Mouse (Mus musculus): Measurements from ENCODE around the gene Pde4dip.
A peak's percentile ranks its signal among the peaks of the same experiment; 100 is the strongest.

Gene Pde4dip

DNA sequence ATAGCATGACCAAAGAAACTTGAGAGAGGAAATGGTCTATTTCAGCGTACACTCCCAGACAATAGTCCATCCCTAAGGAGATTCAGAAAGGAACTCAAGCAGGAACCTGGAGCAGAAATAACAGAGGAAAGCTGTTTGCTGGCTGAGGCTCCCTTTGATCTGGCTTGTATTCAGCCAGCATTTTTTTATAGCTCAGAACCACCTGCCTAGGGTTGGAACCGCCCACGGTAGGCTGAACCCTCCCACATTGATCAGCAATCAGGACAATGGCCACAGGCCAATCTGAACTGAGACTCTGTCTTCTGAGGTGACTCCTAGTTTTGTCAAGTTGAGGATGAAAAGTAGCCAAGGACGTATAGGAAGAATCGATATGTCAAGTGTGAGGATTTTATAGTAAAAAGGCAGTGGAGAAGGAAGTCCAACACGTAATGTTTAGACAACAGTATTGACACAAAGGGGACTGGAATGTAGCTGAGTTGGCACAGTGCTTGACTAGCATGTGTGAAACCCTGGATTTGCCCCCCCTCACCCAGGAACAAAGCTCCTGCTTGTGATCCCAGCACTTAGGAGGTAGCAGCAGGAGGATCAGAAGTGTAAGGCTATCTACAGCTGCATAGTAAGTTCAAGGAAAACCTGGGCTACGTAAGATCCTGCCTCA is 44.2 kb downstream of the Pde4dip start:
- no peak for DNase-seq (ENCODE audit: low spot score)

DNA sequence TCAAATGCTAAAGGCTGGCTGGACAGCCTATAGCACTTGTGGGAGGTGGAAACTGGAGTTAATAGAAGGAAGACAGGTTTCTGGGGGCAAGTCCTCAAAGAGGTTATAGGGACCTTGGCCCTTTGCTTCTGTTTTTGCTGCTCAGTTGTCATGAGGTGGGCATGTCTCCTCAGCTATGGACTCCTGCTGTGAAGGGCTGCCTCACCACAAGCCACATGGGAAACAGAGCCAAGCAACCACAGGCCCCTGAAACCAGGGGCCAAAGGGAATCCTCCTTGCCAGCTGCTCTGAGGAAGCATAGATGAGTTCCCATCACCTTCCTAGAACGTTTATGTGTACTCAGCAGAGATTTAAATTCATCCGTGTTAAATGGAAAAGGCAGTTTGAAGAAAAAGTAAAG is 45.9 kb downstream of the Pde4dip start:
- no peak for DNase-seq (ENCODE audit: low spot score)

DNA sequence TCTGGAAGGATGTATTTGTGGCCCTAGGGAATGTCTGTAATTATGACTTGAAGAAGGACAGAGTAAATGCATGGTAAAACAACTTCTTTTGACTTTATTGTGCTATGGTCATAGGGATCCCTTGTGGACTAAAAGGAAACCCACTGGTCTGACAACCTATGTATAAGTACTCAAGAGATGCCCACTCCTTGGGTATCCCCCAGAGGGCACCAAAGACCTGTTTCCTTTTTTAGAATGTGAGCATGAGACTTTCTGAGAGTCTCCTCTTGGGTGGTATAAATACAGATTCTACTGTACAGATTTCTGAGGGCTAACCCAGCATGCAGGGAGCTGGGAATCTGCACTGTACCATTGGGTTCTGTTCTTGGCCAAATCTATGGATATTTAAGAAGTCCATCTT is 48.1 kb downstream of the Pde4dip start:
- no peak for DNase-seq (ENCODE audit: low spot score)

DNA sequence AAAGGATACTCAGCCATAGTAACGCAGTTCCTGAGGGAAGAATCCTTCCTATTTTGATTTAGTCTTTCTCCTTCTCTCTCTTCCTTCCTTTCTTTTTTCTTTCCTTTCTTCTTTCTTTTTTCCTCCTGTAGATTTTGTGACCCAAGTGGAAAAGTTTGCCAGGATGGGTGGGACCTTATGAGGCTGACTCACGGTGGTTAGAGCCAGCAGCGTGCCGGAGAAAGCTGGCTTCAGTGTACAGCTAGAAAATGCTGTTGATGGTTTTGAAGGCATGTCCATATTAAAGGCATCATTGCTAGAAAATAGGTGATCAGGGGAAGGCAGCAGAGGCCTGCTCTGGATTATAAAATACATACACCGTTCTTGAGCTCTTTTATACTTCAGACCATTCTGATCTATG is 52.6 kb downstream of the Pde4dip start:
- no peak for DNase-seq (ENCODE audit: low spot score)

DNA sequence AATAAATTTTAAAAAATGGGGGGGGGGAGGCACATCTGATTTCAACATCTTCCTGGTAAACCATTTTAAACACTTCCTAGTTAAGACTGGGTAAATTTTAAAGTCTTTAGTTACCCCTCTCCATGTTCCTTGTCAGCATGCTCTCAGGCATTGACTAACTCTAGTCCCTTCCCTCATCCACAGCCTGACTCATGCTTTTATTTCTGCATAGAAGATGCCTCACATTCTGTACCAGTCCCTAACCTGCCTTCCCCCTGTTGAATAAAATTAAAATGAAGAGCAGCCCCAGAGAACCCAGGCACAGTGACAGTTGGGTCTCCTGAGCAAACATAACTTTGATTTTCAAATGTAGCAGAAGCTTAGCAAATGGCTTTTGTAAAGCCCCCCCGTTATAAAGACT is 53.9 kb downstream of the Pde4dip start:
- no peak for DNase-seq (ENCODE audit: low spot score)

DNA sequence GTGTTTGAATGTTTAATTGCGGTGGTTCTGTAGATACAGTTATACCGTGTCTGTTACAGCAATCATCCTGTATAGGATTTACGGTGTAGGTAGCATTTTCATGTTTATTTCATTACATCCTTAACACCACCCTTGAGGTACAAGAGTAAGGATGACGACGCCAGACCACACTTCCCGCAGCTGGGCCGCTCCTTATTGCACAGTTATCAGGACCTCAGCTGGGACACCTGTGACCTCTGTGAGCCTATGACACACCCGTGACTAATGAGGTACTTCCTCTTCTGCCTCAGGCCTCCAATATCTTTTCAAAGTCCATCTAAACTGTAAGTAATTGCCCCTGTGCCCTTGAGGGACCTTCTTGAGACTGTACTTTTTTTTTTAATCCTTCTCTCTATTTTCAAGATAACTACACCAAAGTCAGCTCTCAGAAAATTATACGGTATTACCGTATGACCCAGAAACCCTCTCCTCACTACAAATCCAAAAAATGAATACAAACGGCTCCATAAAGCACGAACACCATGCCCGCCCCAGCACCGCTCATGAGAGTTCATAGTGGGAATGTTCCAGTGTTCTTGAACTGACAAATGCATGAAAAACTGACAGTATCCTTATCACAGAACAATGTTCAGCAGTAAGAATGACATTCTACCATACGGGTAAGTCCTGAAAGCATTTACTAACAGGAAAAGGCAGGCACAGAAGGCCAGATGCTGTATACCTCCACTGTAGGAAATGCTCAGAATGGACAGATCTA is 56.8 kb downstream of the Pde4dip start:
- DNase-seq (ENCODE audit: low spot score): no peak

DNA sequence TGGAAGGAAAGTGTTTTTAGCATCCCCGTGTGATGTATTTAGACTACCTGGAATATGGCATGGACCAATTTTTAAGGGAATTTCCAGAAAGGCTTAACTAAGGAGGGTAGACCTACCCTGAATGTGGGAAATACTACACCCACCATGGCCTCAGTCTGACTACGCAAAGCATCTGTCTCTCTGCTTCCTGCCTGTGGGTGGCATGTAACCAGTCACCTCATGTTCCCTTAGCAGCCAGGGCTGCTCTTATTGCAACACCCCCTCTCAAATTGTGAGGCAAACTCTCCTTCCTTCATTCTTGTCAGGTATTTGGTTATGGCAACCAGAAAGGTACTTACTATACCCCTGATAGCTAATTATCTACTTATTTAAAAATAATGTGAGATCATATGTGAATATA is 57.9 kb downstream of the Pde4dip start:
- no peak for DNase-seq (ENCODE audit: low spot score)

DNA sequence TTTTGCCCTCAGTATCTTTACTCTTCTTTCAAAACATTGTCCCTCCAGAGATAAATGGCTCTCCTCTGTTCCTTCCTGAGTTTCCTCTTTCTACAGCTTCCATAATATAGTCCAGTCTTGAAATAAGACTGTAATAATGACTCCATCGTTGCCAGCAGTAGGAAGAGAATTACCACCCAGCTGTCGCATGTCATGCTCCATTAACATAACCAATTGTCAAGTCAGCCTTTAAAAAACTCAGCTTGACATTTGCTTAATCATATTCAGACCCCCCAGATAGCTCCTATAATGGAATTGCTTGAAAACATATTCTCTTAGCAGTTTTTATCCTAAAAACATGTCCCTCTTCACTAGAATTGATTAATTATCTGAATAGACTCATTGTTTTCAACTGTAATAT is 58.4 kb downstream of the Pde4dip start:
- no peak for DNase-seq (ENCODE audit: low spot score)

DNA sequence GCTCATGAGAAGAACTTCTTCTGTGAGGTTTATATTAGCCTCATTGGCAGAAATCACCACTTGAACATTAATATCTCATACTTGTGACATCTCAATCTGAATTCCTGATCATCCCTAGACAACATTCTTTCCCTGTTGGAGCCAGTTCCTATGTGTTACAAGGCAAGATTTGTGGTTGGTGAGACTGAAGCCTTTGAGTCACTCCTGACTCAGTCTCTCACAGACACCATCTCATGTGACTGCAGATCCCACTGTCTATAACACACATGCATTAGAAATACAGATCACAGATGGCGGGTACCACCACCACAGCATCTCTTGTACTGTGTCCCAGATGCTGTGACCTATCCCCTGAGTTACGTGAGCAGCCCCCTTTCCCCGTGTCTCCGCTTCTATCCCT is 60.2 kb downstream of the Pde4dip start:
- no peak for DNase-seq (ENCODE audit: low spot score)

DNA sequence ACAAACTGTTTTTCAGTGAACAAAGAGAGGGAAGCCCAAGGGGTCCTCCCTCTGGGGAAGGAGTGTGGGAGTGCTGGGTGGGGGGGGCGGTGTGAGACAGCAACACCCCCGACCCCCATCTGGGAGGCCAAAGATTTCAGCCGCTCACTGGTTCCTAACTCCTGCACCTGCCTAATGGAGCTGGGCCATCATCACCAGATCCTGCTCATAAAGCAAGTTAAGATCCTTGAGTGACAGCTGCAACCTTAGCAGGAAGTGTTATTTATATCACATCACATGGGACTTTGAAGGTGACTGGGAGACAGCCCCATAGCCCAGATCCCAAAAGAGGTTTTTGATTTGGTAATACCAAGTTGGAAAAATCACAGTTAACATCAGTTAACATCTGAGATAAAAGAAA is 63.3 kb downstream of the Pde4dip start:
- no peak for DNase-seq (ENCODE audit: low spot score)

DNA sequence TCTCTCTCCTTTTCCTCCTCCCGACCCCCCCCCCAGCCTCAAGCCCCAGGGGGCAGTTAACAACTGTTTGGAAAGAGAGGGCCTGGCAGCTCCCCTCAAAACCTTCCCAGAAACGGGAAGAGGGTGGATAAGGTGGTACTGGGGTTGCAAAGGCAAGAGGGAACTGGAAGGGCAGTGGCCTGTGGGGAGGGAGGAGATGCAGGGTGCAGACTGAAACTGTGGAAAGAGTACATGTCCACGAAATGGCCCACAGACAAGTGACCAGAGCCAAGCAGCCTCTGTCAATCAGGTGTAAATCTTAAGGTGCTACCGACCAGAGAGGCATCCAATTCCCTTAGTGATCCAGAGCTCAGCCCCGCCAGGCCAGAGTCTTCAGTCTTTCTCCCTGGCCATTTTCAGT is 63.8 kb downstream of the Pde4dip start:
- DNase-seq (ENCODE audit: low spot score): no peak

DNA sequence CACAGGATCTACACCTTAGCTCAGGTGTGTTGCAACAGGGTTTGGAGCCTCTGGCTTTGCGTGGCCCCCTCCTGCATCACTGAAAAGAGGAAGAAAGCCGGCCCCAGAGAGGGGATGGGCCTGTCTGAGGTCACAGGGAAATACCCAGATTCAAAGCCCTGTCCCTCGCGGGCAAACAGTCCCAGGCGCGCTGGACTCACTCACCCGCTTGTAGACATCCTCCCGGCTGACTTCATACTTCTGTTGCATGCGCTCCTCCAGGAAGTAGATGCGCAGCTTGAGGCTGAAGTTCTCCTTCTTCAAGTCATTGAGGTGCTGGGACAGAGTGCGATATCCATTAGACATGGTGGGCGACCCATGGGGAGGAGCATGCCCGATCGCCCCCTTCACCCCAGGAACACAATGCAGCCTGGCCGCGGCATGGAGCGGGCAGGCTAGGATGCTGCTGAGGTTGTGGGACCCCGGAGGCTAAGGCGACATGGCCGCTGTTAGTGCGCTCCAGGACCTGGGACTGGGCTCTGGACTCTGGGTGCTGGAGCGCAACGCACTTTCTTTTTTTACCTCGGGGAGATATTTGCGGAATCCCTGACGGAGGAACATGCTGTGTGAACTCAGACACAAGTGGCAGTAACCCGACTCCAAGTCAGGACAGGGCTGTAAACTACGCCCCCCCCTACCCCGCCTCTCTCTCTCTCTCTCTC is 64.3 kb downstream of the Pde4dip start:
- peak; percentile 32 for DNase-seq (ENCODE audit: low spot score)

DNA sequence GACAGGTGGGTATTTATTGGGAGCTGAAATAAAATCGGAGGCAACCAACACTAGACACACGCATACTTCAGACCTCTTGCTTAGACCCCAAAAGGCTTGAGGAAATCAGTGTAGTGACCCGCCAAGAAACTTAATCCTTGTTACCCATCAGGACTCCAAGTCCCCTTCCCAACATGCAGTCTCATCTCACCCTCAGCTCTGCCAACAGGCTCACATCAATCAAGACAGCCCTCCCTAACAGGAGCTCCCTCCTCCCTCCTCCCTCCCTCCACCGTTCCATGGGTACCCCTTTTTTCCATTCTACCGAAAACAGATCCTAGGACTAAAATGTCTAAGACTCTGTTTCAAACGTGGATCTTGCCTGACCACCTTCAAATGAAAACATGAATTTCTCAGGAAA is 65.1 kb downstream of the Pde4dip start:
- DNase-seq (ENCODE audit: low spot score): no peak

DNA sequence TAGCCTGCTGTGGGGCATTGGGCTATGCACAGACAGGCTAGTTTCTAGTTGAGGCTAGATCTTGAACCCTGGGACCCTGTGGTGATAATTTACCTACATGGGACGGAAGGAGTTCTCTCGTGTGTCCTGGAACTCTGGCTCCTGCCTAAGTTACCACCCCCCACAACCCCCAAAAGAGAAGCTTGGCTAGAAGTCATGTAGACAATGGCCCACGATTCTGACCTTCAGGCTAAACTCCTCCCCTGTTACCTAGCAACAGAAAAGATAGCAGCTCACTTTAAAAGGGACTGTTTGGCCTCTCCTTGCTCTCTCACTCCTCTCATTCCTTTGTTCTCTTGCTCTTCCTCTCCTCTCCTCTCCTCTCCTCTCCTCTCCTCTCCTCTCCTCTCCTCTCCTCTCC is 69.5 kb downstream of the Pde4dip start:
- DNase-seq (ENCODE audit: low spot score): no peak

DNA sequence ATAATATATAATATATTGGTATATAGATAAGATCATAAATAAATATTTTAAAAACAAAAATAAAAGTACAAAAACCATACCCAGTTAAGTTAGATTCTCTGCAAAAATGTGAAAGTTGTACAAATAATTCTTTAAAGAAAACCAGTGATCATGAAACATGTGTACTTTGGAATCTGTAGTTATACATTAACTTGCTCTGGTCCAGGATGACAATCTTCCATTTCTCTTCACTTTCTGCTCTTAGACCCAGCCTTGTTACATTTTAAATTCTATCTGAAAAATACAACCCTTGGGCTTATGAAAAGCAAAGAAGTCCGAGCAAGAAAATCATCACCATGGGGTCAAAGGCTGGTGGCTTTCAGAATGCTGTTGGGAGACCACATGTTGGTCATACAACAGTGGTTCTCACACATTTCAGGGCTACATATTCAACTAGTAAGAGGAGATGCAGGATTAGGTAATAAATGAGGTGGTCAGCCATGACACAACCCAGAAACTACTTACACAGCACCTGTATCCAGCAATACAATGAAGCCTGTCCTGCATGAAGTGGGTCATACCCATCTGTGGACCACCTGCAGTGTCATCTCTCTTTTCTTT is 70.0 kb downstream of the Pde4dip start:
- DNase-seq (ENCODE audit: low spot score): no peak

DNA sequence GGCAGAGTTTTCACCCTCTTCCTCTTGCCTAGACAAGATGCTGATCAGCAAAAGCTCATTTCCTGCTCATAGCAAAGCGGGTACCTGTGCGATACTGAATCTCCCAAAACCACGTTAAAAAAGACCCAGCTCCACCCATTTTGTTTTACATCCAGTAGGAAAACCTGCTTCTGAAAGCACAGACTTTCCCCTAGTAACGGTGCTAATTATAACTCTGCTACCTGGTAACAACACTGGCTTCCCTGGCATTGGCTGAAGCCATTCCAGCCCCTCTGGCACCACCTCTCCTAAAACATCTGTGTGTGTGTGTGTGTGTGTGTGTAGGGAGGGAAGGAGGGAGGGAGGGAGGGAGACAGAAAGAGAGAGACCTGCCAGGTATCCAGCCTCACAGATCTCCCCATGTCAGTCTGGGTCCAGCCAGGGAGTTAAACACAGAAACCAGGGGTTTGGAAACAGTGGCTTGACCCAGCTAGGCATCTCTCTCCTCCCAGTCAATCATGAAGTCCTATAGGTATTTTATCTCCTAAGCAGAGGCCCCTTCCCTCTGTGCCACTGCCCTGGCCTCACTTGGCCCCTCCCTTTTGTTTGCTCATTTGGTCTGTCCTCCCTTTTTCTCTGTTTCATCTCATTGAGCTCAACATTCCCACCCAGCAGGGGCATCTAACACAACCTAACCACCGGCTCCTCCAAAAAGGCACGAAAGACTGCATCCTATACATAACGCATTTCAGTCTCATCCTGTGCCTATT is 76.7 kb downstream of the Pde4dip start:
- no peak for DNase-seq (ENCODE audit: low spot score)

DNA sequence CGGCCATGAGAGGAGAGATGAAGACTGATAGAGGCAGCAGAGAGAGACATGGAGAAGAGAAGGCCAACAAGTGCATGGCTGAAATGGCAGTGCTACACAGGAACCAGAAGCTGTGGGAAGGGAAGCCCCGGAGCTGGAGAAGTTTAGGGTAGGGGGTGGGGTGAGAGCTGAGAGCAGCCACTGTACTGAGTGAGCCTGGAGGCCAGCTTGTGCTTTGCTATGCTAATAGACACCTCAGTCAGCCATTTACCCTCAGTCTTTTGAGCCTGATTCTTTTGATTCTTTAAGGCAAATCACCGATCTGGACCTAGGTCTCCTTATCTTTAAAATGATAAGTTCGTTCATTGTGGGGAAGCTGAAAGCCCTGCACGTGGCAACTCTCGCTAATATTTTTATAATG is 77.3 kb downstream of the Pde4dip start:
- DNase-seq (ENCODE audit: low spot score): no peak

DNA sequence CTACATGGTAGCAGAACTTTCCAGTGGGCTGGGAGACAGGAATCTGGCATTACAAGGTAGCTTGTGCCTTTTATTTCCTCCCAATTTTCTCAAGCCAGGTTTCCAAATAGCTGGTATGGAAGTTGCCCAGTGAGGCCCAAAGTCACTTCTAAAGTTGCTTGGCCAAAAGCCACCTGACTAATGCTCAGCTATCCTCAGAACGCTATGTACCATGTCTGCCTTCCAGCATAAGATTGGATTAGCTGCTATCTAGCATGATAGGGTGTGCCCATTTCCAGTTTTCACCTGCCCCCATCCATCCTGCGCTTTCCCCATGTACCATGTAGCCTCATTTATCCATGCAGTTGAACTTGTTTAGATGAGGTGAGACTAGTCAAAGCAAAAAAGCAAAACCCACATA is 78.2 kb downstream of the Pde4dip start:
- DNase-seq (ENCODE audit: low spot score): no peak

DNA sequence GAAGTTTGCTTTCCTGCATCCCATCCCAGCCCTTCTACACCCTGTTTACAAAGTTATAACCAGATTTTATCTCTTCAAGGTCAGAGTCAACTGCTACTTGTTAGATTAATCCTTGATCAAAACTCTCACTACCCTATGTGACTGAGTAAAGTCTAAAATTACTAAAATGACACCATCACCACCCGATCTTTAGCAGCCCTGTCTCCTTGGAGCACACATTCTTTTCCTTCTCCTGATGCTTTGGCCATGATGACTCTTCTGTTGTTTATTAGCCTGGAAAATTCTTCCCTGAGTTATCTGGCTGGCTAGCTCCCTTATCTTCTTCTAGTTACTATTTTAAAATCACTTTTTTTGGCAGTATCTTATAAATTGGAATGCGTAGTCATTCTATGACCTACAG is 82.9 kb downstream of the Pde4dip start:
- DNase-seq (ENCODE audit: low spot score): no peak

DNA sequence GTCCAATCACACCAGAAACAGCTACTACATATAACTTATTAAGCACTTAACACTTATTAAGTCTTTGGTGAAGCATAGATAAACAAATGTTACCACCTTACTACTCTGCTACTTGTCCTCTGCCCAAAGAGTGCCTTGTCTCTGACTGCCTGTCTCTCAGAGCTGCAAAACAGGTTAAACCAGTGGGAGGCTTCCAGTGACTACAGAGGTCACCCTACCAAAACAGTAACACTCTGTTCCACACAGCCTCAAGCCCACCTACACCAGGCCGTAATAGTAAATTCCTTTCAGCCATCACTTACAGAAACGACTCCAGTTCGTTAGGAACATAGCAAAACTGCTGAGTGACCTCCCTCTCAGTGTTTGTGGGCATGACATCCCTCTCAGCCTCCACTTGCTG is 84.8 kb downstream of the Pde4dip start:
- no peak for DNase-seq (ENCODE audit: low spot score)

DNA sequence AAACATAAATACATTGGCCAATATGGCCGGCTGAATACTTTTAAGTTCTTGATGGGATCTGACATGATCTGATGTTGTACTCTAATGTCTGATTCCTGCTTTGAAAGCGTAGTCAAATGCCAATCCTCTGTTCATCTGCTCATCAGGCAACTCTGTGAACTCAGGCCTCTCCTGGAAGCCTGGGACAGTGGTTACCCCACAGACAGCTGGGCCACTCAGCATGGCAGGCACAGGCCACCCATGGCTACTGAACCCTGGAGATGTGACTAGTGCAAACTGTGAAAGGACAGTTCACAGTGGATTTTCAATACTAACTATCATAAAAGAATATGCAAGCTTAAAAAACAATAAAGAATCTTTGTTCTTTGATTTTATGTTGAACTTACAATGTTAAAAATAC is 85.6 kb downstream of the Pde4dip start:
- DNase-seq (ENCODE audit: low spot score): no peak

DNA sequence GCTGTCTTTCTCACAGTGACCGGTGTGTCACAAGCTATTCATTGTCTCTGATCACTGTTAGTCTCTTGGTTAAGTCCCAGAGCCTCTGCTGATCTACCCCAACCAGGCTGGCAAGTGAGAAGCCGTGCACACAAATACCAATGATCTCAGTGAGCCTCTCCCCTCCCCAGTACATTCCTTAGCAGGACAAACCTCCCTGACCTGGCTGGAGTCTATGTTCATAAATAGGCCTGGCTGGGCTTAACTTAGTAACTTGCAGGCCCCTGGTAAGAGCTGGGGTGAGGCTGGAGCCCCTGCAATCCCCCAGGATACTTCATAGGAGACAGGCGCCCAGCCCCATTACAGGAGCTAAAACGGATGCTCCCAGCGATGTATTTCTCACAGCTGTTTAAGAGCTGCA is 86.2 kb downstream of the Pde4dip start:
- DNase-seq (ENCODE audit: low spot score): no peak
